Mouse (Mus musculus): ENCODE measurements around the gene Mgat5. TPM values are rescaled to one million over a fixed set of nuclear protein-coding genes. Genes with fewer than 3 reads are reported as not detected.

The Mgat5 gene
- polyA plus RNA-seq, 1 experiment from 2014 or later, result 5.1 TPM

DNA sequence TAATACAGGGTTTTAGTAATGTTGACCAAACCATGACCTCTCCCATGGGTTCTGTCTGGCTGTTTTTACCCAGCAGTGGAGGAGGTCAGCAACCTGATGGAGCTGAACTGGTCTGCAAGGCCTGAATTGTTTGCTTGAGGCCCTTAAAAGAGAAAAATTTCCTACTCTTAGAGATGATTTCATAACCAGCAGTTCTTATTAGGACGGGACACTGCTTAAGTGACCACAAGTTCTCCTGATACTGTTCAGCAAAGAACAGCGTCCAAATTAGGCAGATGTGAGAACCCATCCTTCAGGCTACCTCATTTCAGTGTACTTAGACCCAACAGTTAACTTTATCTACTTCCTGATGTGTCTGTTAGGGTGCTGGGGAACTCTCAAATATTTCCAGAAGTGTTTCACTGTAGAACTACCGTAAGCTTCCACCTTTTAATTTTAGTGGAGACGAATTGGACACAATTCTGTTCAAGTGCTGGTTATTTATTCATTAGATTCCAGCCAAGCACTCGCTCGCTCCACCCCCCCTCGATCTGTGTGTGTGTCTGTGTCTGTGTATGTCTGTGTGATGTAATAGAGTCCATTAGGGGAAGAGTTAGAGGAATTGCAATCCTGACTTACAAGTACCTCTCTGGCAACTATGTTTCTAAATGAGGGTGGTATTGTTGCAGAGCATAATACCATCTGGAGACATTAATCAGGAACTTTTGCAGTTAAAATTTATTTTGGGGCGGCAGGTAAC is 17.4 kb downstream of the Mgat5 start:
- Histone ChIP-seq H3K4me1 (ENCODE audit: control insufficient read depth, insufficient read depth, low read length) (peaks cover 7% of the 10 kb centered on the region), H3K9ac (ENCODE audit: low read depth, low read length) (no peak overlapping the region), H3K9me3 (ENCODE audit: control insufficient read depth, low read length) (no peaks in the 10 kb centered on the region), H3K36me3 (ENCODE audit: control insufficient read depth, insufficient read depth, low read length) (no peaks in the 10 kb centered on the region), H3K27me3 (replicated peaks; ENCODE audit: control insufficient read depth, insufficient read depth, low read length) (no peaks in the 10 kb centered on the region), H3K4me2 (ENCODE audit: low read depth, low read length) (no peak overlapping the region), H3K4me3 (ENCODE audit: low read depth, low read length) (no peak overlapping the region), H3K27ac (replicated peaks; ENCODE audit: low read depth, low read length) (no peak overlapping the region)
- 87% methylated on average over 8 of the region's 8 CpGs for WGBS
- DNase-seq (ENCODE audit: low spot score) (no peak), ATAC-seq (ENCODE audit: low read depth) (no peak)

DNA sequence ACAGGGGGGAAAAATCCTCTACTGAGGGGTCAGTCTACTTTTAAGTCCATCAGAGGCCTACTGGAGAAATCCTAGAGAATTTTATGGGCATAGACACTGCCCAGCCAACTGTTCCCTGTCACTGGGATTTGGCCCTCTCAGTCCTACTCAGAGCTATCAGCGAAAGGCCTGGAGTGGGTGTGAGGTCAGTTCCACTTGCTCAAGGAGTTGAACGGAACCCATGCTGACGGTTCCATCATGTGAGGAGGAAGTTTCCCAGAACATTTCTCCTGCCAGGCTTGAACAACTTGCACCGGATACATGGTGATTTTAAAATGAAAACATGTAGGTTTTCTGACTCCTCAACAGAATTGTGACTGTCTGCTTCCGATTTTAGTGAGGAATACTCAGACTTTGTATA is 20.2 kb downstream of the Mgat5 start:
- Histone ChIP-seq H3K9ac (ENCODE audit: low read depth, low read length) (no peak overlapping the region), H3K4me3 (ENCODE audit: low read depth, low read length) (no peak overlapping the region), H3K4me2 (ENCODE audit: low read depth, low read length) (no peak overlapping the region), H3K9me3 (ENCODE audit: control insufficient read depth, low read length) (no peaks in the 10 kb centered on the region), H3K36me3 (ENCODE audit: control insufficient read depth, insufficient read depth, low read length) (no peaks in the 10 kb centered on the region), H3K27me3 (replicated peaks; ENCODE audit: control insufficient read depth, insufficient read depth, low read length) (no peaks in the 10 kb centered on the region), H3K27ac (replicated peaks; ENCODE audit: low read depth, low read length) (no peak overlapping the region), H3K4me1 (ENCODE audit: control insufficient read depth, insufficient read depth, low read length) (no peaks in the 10 kb centered on the region)
- ATAC-seq (ENCODE audit: low read depth) (no peak), DNase-seq (ENCODE audit: low spot score) (no peak)
- WGBS, result 88% methylated on average over 5 of the region's 5 CpGs

DNA sequence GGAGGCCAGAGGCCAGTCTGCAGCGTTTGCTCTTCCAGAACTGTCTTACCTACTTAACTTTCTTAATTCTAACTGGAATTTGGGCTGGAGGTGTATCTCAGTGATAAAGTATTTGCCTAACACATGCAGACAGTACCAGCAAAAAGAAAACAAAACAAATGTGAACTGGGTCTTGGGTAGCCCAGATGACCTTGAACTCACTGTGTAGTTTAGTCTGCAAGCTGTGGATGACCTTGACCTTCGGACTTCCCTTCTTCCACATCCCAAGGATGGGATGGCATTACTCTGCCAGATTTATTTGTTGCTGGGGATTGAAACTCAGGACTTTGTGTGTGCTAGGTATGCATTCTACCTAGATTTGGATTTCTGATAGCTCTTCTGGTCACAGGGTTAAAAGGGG is 24.2 kb downstream of the Mgat5 start:
- no peak overlapping the region for H3K4me2 ChIP-seq (ENCODE audit: low read depth, low read length)
- WGBS, result 75% methylated on average over 2 of the region's 2 CpGs
- no peaks in the 10 kb centered on the region for H3K27me3 ChIP-seq (replicated peaks; ENCODE audit: control insufficient read depth, insufficient read depth, low read length)
- H3K9me3 ChIP-seq (ENCODE audit: control insufficient read depth, low read length), result no peaks in the 10 kb centered on the region
- no peak for ATAC-seq (ENCODE audit: low read depth)
- no peak overlapping the region for H3K27ac ChIP-seq (replicated peaks; ENCODE audit: low read depth, low read length)
- no peak overlapping the region for H3K9ac ChIP-seq (ENCODE audit: low read depth, low read length)
- no peaks in the 10 kb centered on the region for H3K36me3 ChIP-seq (ENCODE audit: control insufficient read depth, insufficient read depth, low read length)
- no peak for DNase-seq (ENCODE audit: low spot score)
- no peak overlapping the region for H3K4me3 ChIP-seq (ENCODE audit: low read depth, low read length)
- H3K4me1 ChIP-seq (ENCODE audit: control insufficient read depth, insufficient read depth, low read length), result no peaks in the 10 kb centered on the region

DNA sequence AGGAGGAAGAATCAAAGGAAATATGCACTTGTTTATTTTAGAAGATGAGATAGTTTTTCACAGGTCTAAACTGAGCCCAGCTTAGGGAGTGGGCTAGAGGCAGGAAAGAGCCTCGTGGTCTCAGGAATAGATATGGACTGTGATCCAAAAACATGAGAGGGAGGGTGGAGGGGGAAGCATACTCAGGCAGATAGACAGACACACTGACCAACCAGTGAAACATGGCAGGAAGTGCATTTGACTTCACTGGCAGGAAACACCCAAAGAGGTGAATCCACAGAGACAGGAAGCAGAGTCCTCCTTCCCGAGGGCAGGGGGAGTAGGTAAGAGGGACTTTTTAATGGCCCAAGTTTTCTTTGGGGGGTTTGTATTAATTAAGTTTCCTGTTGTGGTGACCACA is 25.7 kb downstream of the Mgat5 start:
- Histone ChIP-seq H3K4me1 (ENCODE audit: control insufficient read depth, insufficient read depth, low read length) (no peaks in the 10 kb centered on the region), H3K9ac (ENCODE audit: low read depth, low read length) (no peak overlapping the region), H3K36me3 (ENCODE audit: control insufficient read depth, insufficient read depth, low read length) (no peaks in the 10 kb centered on the region), H3K27me3 (replicated peaks; ENCODE audit: control insufficient read depth, insufficient read depth, low read length) (no peaks in the 10 kb centered on the region), H3K4me3 (ENCODE audit: low read depth, low read length) (no peak overlapping the region), H3K4me2 (ENCODE audit: low read depth, low read length) (no peak overlapping the region), H3K27ac (replicated peaks; ENCODE audit: low read depth, low read length) (no peak overlapping the region), H3K9me3 (ENCODE audit: control insufficient read depth, low read length) (no peaks in the 10 kb centered on the region)
- DNase-seq (ENCODE audit: low spot score) (no peak), ATAC-seq (ENCODE audit: low read depth) (no peak)
- WGBS, result 48% methylated on average over 2 of the region's 2 CpGs

DNA sequence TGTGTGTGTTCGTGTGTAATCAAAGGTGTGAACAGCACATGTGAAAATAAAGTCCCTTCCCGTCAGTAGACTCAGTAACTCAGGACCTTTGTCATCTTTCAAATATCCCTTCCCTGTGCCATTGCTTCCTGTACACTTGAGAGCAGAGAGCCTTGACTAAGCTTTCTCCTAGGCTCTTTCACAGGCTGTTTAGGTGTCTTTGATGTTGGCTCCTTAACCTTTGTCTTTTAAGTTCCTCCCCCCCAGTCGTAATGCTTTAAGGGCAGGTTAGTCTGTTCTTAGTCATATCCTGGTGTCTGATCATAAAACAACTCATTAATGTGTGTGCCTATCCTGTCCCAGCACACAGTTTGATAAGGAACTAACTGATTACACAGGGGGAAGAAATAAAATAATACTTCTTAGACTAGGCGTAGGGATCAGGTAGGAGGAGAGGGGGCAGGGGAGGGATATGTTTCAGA is 28.4 kb downstream of the Mgat5 start:
- Histone ChIP-seq H3K27me3 (replicated peaks; ENCODE audit: control insufficient read depth, insufficient read depth, low read length) (no peaks in the 10 kb centered on the region), H3K4me2 (ENCODE audit: low read depth, low read length) (no peak overlapping the region), H3K27ac (replicated peaks; ENCODE audit: low read depth, low read length) (no peak overlapping the region), H3K4me1 (ENCODE audit: control insufficient read depth, insufficient read depth, low read length) (no peaks in the 10 kb centered on the region), H3K9ac (ENCODE audit: low read depth, low read length) (no peak overlapping the region), H3K9me3 (ENCODE audit: control insufficient read depth, low read length) (no peaks in the 10 kb centered on the region), H3K4me3 (ENCODE audit: low read depth, low read length) (no peak overlapping the region), H3K36me3 (ENCODE audit: control insufficient read depth, insufficient read depth, low read length) (no peaks in the 10 kb centered on the region)
- ATAC-seq (ENCODE audit: low read depth) (no peak), DNase-seq (ENCODE audit: low spot score) (no peak)
- 58% methylated on average over 4 of the region's 4 CpGs for WGBS

DNA sequence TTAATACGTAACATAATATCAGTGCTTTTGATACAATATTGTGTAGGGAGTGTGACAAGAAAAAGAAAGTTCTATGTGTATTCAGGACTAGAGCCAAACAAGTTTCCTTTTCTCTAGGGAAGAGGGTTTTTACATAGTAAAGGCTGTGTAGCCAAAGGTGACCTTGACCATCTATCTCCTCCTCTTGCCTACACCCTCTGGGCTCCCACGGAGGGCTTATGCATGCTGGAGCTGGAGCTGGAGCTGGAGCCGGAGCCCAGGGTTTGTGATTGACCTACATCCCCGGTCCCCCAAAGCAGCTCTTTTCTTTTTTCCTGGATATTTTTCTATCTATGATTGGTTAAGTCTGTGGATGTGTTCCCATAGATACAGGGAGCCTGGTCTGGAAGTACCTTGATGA is 30.3 kb downstream of the Mgat5 start:
- H3K27me3 ChIP-seq (replicated peaks; ENCODE audit: control insufficient read depth, insufficient read depth, low read length), result no peaks in the 10 kb centered on the region
- no peak overlapping the region for H3K4me2 ChIP-seq (ENCODE audit: low read depth, low read length)
- 0 out of 2 replicates have a peak, but pooled peaks cover 6% of the 10 kb centered on the region for H3K4me1 ChIP-seq (ENCODE audit: control insufficient read depth, insufficient read depth, low read length)
- no peak overlapping the region for H3K27ac ChIP-seq (replicated peaks; ENCODE audit: low read depth, low read length)
- H3K4me3 ChIP-seq (ENCODE audit: low read depth, low read length), result no peak overlapping the region
- DNase-seq (ENCODE audit: low spot score) (no peak), ATAC-seq (ENCODE audit: low read depth) (no peak)
- no peaks in the 10 kb centered on the region for H3K9me3 ChIP-seq (ENCODE audit: control insufficient read depth, low read length)
- WGBS, result 76% methylated on average over 4 of the region's 4 CpGs
- no peak overlapping the region for H3K9ac ChIP-seq (ENCODE audit: low read depth, low read length)
- no peaks in the 10 kb centered on the region for H3K36me3 ChIP-seq (ENCODE audit: control insufficient read depth, insufficient read depth, low read length)

DNA sequence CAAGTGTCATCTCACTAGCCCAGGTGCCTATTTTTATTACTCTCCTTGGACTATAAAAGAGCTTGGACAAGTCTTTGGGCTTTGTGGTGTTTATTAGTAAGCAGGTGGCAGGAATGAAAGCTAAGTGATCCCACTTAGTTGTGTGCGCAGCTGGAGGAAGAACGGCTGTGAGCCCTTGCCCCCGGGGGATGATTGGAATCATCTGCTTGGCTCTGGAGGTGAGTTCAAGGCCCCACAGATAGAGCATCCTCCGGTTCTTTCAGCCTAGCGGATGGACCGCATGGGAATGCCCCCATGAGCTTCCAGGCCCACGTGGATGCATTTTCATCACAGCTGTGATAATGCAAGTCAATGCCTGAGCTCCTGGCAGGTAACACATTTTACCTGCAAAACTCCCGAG is 31.6 kb downstream of the Mgat5 start:
- ATAC-seq (ENCODE audit: low read depth) (no peak; the same call in 1 of the 2 replicates), DNase-seq (ENCODE audit: low spot score) (no peak)
- Histone ChIP-seq H3K4me2 (ENCODE audit: low read depth, low read length) (no peak overlapping the region), H3K4me3 (ENCODE audit: low read depth, low read length) (no peak overlapping the region), H3K27ac (replicated peaks; ENCODE audit: low read depth, low read length) (no peak overlapping the region), H3K4me1 (ENCODE audit: control insufficient read depth, insufficient read depth, low read length) (0 out of 2 replicates have a peak, but pooled peaks cover 6% of the 10 kb centered on the region), H3K27me3 (replicated peaks; ENCODE audit: control insufficient read depth, insufficient read depth, low read length) (no peaks in the 10 kb centered on the region), H3K9me3 (ENCODE audit: control insufficient read depth, low read length) (no peaks in the 10 kb centered on the region), H3K9ac (ENCODE audit: low read depth, low read length) (no peak overlapping the region), H3K36me3 (ENCODE audit: control insufficient read depth, insufficient read depth, low read length) (no peaks in the 10 kb centered on the region)
- 61% methylated on average over 8 of the region's 8 CpGs for WGBS

DNA sequence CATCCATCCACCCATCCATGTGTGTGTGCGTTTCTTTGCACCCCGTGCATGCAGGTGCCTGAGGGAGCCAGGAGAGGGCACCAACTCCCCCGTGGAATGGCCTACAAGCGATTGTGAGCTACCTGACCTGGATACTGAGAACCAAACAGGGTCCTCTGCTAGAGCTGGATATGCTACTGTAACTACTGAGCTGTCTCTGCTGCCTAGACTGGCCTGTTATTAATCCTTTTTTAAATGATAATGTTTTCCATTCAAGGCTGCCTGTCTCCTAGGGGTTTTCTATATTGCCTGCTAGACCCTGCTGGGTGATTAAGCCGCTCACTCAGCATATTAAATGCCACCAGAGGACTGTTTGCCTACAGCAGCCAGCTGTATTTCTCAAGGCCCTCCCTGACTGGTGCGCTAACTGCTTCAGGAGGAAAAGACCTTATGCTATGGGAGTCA is 34.1 kb downstream of the Mgat5 start:
- H3K27me3 ChIP-seq (replicated peaks; ENCODE audit: control insufficient read depth, insufficient read depth, low read length), result no peaks in the 10 kb centered on the region
- ATAC-seq (ENCODE audit: low read depth) (no peak), DNase-seq (ENCODE audit: low spot score) (no peak)
- H3K27ac ChIP-seq (replicated peaks; ENCODE audit: low read depth, low read length), result no peak overlapping the region
- 0 out of 2 replicates have a peak, but pooled peaks cover 6% of the 10 kb centered on the region for H3K4me1 ChIP-seq (ENCODE audit: control insufficient read depth, insufficient read depth, low read length)
- no peak overlapping the region for H3K9ac ChIP-seq (ENCODE audit: low read depth, low read length)
- H3K9me3 ChIP-seq (ENCODE audit: control insufficient read depth, low read length), result no peaks in the 10 kb centered on the region
- no peaks in the 10 kb centered on the region for H3K36me3 ChIP-seq (ENCODE audit: control insufficient read depth, insufficient read depth, low read length)
- H3K4me3 ChIP-seq (ENCODE audit: low read depth, low read length), result no peak overlapping the region
- H3K4me2 ChIP-seq (ENCODE audit: low read depth, low read length), result no peak overlapping the region
- WGBS, result 51% methylated on average over 6 of the region's 6 CpGs

DNA sequence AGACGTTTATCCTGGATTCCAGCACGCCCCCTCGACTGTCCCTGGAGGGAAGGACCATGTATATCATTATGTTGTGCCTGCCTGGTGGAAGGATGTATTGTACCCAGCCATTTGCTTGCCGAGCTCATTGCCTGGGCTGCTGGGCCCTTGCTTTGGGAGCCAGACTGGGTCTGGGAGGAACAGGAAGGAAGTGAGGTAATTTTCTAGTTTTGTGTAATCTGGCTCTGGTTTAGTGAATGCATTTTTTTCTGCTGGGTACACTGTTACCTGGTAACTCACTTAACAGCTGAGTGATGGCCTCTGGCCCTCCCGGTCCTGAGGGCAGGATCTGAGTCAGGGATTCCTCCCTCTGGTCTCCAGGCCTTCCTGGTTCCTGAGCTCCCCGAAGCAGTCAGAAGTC is 35.1 kb downstream of the Mgat5 start:
- Histone ChIP-seq H3K27ac (replicated peaks; ENCODE audit: low read depth, low read length) (no peak overlapping the region), H3K4me2 (ENCODE audit: low read depth, low read length) (no peak overlapping the region), H3K9ac (ENCODE audit: low read depth, low read length) (no peak overlapping the region), H3K4me1 (ENCODE audit: control insufficient read depth, insufficient read depth, low read length) (0 out of 2 replicates have a peak, but pooled peaks cover 6% of the 10 kb centered on the region), H3K9me3 (ENCODE audit: control insufficient read depth, low read length) (no peaks in the 10 kb centered on the region), H3K36me3 (ENCODE audit: control insufficient read depth, insufficient read depth, low read length) (no peaks in the 10 kb centered on the region), H3K4me3 (ENCODE audit: low read depth, low read length) (no peak overlapping the region), H3K27me3 (replicated peaks; ENCODE audit: control insufficient read depth, insufficient read depth, low read length) (no peaks in the 10 kb centered on the region)
- 15% methylated on average over 6 of the region's 6 CpGs for WGBS
- 0 out of 2 replicates have a peak, but pooled peaks have one; percentile 39 for ATAC-seq (ENCODE audit: low read depth)
- DNase-seq (ENCODE audit: low spot score), result no peak
